Mouse (Mus musculus): Measurements from ENCODE around the gene Ifit2.

DNA sequence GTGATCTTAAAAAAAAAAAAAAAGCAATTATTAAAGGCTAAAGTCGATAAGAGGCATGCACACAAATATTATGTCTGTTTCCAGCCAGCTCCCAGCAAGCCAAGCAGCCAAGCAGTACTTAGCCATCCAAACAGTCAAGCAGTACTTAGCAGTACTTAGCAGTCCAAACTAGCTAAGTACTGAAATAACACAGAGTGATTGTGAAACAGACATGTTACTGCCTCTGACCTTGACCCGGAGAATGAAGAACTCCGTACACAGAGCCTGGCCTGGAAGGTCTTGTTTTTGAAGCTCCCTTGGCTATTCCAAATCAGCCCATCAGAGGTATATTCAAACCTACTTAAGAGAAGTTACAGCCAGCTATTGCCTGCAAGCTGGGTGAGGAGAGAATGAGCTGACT, 33.3 kb upstream of the Ifit2 start:
- TF ChIP-seq CTCF (IDR thresholded peaks at IDR 0.05; ENCODE audit: control insufficient read depth, insufficient read depth, insufficient replicate concordance, low read depth, low read length) (no peak), POLR2A (IDR thresholded peaks at IDR 0.05; ENCODE audit: control insufficient read depth, low read depth, low read length) (no peak)
